Comparison of ENCODE assay signal across 8 mouse cellular contexts in the genomic region with DNA sequence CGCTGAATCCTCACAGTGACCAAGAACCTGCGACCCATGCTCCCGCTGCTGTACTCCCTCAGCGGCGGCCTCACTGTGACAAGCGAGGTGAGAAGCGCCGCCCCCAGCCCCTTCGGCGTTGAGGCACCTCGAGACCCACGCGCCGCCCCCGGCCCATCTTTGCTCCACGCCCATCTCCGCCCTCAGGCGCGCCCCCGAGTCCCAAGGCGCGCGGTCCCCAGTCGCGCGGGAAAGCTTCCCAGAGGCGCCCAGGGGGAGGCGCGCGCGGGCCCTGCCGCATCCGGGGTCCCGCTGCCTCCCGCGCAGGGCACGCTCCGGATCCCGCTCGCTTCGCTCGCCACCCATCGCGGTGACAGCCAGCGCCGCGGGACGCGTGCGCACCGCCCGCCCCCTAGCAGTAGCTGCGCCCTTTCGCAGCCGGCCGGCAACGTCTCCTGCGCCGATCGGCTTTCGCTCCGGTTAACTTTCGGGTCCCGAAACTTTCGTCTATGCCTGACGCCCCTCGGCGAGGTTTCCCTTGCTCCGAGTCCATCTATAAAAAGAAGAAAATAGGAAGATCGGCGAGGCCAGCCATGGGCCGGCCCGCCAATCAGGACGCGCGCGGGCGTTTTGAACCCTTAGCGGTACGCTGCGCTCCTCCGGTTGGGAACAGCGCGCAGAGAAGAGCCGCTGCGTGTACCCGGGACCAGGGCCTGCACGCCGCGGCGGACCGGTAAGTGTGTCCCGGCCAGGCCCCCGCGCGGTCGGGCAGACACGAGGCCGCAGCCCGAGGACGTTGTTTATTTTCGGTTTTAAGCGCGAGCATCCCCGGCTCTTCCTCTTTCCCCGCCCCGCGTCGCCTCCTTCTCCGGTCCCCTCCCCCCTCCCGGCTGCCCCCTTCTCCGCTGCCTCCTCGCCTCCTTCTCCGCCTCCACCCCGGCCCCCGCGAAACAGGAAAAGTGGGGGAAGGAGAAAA. TPM values are rescaled to one million over a fixed set of nuclear protein-coding genes. Genes with fewer than 3 reads are reported as not detected.
A peak's percentile ranks its signal among the peaks of the same experiment; 100 is the strongest.
DNase-seq lines count a peak whose midpoint lies in the region; ATAC-seq and TF ChIP-seq lines count a peak whose summit lies in the region.

A gene (minus strand): TSS at position 168 of the 955 bp plus-strand sequence.

- intact Hi-C loops in heart, postnatal 36 days (cut with DNase I) = loop anchor here (5.0 kb wide), 3 partner anchors 152 to 233 kb away; no protein-coding TSS in a partner anchor

- in situ Hi-C loops in ES-E14 (cut with MboI; ENCODE audit: low sequenced_read_pairs in 2 of 2, unreplicated experiment in 2 of 2) = no loop called here

- H3K4me3 ChIP-seq in ES-E14 (ENCODE audit: insufficient read depth in 1 of 2, low read depth in 1 of 2, low read length in 2 of 2, poor library complexity in 1 of 2, severe bottlenecking in 1 of 2) = peak within 1 kb of the TSS; percentile 70 to 73
- peak within 1 kb of the TSS; percentile 69 for H3K4me3 ChIP-seq in forebrain, embryonic 16.5 days (replicated peaks; ENCODE audit: low read length)
- peak within 1 kb of the TSS; percentile 94 for H3K4me3 ChIP-seq in lung, adult 2 months (replicated peaks; ENCODE audit: extremely low read depth, low read depth, low read length)
- H3K4me3 ChIP-seq in neural tube, embryonic 15.5 days (replicated peaks) = peak within 1 kb of the TSS; percentile 51

- no peak for TF ChIP-seq CTCF in lung, adult 2 months (IDR thresholded peaks at IDR 0.05; ENCODE audit: insufficient read depth, low read length)

- peak; percentile 81 for DNase-seq in ES-E14 (ENCODE audit: low read depth, low spot score)
- DNase-seq in adrenal gland, postnatal 4 days (ENCODE audit: low spot score in 2 of 2) = peak; percentile 30 to 34
- DNase-seq in heart, postnatal 36 days = peak; percentile 63 to 79
- DNase-seq in kidney, postnatal 4 days = peak; percentile 77 to 87
- peak; percentile 54 for DNase-seq in lung, adult 2 months
- DNase-seq in thymus, postnatal 14 days = peak; percentile 50

- H3K9me3 ChIP-seq in ES-E14 (ENCODE audit: control insufficient read depth, insufficient read depth, low read depth, low read length) = no peaks in the 10 kb centered on the region
- no peaks in the 10 kb centered on the region for H3K9me3 ChIP-seq in forebrain, embryonic 16.5 days (ENCODE audit: control insufficient read depth, low read length)
- no peaks in the 10 kb centered on the region for H3K9me3 ChIP-seq in neural tube, embryonic 15.5 days (replicated peaks)

- peak within 1 kb of the TSS; percentile 74 for H3K4me2 ChIP-seq in forebrain, embryonic 16.5 days (ENCODE audit: low read length)
- H3K4me2 ChIP-seq in neural tube, embryonic 15.5 days = peak within 1 kb of the TSS; percentile 71

- no peak within 1 kb of the TSS for H3K27ac ChIP-seq in ES-E14 (ENCODE audit: insufficient read depth, low read depth, low read length, poor library complexity, severe bottlenecking)
- H3K27ac ChIP-seq in forebrain, embryonic 16.5 days (ENCODE audit: low read length) = no peak within 1 kb of the TSS
- no peak within 1 kb of the TSS for H3K27ac ChIP-seq in neural tube, embryonic 15.5 days (replicated peaks)

- H3K36me3 ChIP-seq in ES-E14 (ENCODE audit: control insufficient read depth, insufficient read depth, low read length, poor library complexity, severe bottlenecking) = no peaks in the 10 kb centered on the region
- H3K36me3 ChIP-seq in forebrain, embryonic 16.5 days (ENCODE audit: control insufficient read depth, insufficient read depth) = no peaks in the 10 kb centered on the region
- no peaks in the 10 kb centered on the region for H3K36me3 ChIP-seq in neural tube, embryonic 15.5 days

- H3K9ac ChIP-seq in ES-E14 (ENCODE audit: insufficient read depth, low read depth, low read length, poor library complexity, severe bottlenecking) = peak within 1 kb of the TSS; percentile 71
- peak within 1 kb of the TSS; percentile 45 for H3K9ac ChIP-seq in forebrain, embryonic 16.5 days (replicated peaks; ENCODE audit: low read depth, low read length)
- H3K9ac ChIP-seq in neural tube, embryonic 15.5 days (replicated peaks) = 0 out of 2 replicates have a peak within 1 kb of the TSS, but pooled peaks have one; percentile 21

- no peaks in the 10 kb centered on the region; a peak in 1 of 4 replicates for H3K4me1 ChIP-seq in ES-E14 (ENCODE audit: control insufficient read depth in 2 of 2, insufficient read depth in 2 of 2, low read length in 2 of 2, poor library complexity in 1 of 2)
- H3K4me1 ChIP-seq in forebrain, embryonic 16.5 days (replicated peaks; ENCODE audit: control insufficient read depth, insufficient read depth, low read length) = peaks cover 11% of the 10 kb centered on the region
- peaks cover 6% of the 10 kb centered on the region; the same call in 1 of the 2 replicates for H3K4me1 ChIP-seq in lung, adult 2 months (ENCODE audit: control insufficient read depth, insufficient read depth, low read length)
- H3K4me1 ChIP-seq in neural tube, embryonic 15.5 days = peaks cover 17% of the 10 kb centered on the region

- peak; percentile 93 for ATAC-seq in forebrain, embryonic 16.5 days
- ATAC-seq in neural tube, embryonic 15.5 days (ENCODE audit: low FRiP score) = peak; percentile 83

- WGBS in forebrain, embryonic 16.5 days = under 1% methylated on average over 108 of the region's 117 CpGs
- 1% methylated on average over 91 of the region's 117 CpGs for WGBS in lung, adult 2 months
- under 1% methylated on average over 117 of the region's 117 CpGs for WGBS in neural tube, embryonic 15.5 days

- peaks cover 83% of the 10 kb centered on the region for H3K27me3 ChIP-seq in forebrain, embryonic 16.5 days (replicated peaks; ENCODE audit: control insufficient read depth, insufficient read depth, low read length)
- H3K27me3 ChIP-seq in neural tube, embryonic 15.5 days (replicated peaks) = peaks cover 87% of the 10 kb centered on the region

- no peak for TF ChIP-seq POLR2A in lung, adult 2 months (IDR thresholded peaks at IDR 0.05; ENCODE audit: borderline replicate concordance, extremely low read depth, low read depth, low read length)

TF ChIP-seq in ES-E14, 5 proteins besides CTCF, POLR2A, EP300 and RAD21:
- TF ChIP-seq ZC3H11A (IDR thresholded peaks at IDR 0.05; ENCODE audit: borderline replicate concordance, low read depth, low read length) (no peak), CHD2 (IDR thresholded peaks at IDR 0.05; ENCODE audit: low read depth, low read length) (peak; percentile 67; the same call in 1 of the 2 replicates), ZNF384 (IDR thresholded peaks at IDR 0.05; ENCODE audit: low read depth, low read length) (no peak), MAFK (IDR thresholded peaks at IDR 0.05; ENCODE audit: insufficient read depth, low read depth, low read length) (no peak), HCFC1 (IDR thresholded peaks at IDR 0.05; ENCODE audit: borderline replicate concordance, insufficient read depth, low read length) (0 out of 2 replicates have a peak, but pooled peaks have one; percentile 29)

RNA-seq across cellular contexts. Expression of the gene that starts here (rescaled TPM):
- 26.9 and 53.4 TPM in 2 replicates for total RNA-seq in ES-E14 (2012; rRNA removed)
- 1 to 10 TPM in 1 of 2 experiments, under 1 TPM in 1; 0.67 to 1.2 TPM for total RNA-seq in adrenal gland, postnatal 4 days (2021)
- not detected in 2 replicates for polyA plus RNA-seq in forebrain, embryonic 16.5 days (2015; fragmentation: Nextera tagmentation; extraction: Ambion mirVana)
- not detected for total RNA-seq in heart, postnatal 36 days (2021)
- 5.1 and 12.3 TPM in 2 replicates for polyA plus RNA-seq in lung, adult 2 months (2012; rRNA removed)
- polyA plus RNA-seq in neural tube, embryonic 15.5 days (2015; fragmentation: Nextera tagmentation; extraction: Ambion mirVana) = not detected in 2 replicates

Comparison
In these comparisons a context has a peak if more than half of its experiments do, and no peak if none do; other contexts are left out.
1. RNA of the gene that starts here (total RNA-seq): 26.9 to 53.4 TPM in ES-E14; 0.67 to 1.2 TPM in adrenal gland, postnatal 4 days and not detected in heart, postnatal 36 days; every median in the first group is over 10 times any median in the second.
2. Peak in ATAC-seq, H3K4me3 ChIP-seq, H3K9ac ChIP-seq and H3K4me2 ChIP-seq in forebrain, embryonic 16.5 days; RNA of the gene not detected or under 1 TPM.
3. Peak in DNase-seq in heart, postnatal 36 days; RNA of the gene not detected or under 1 TPM.
4. Peak in ATAC-seq, H3K4me3 ChIP-seq, H3K9ac ChIP-seq and H3K4me2 ChIP-seq in neural tube, embryonic 15.5 days; RNA of the gene not detected or under 1 TPM.
5. DNase-seq: peak in every context shown above with its lines; median percentile 82 in kidney, postnatal 4 days; 81 in ES-E14; 71 in heart, postnatal 36 days; 54 in lung, adult 2 months; 50 in thymus, postnatal 14 days; 32 in adrenal gland, postnatal 4 days.
6. H3K9ac ChIP-seq: peak in every context shown above with its lines; median percentile 71 in ES-E14; 45 in forebrain, embryonic 16.5 days; 21 in neural tube, embryonic 15.5 days.
7. Peak in every context shown above with its lines, with median percentiles within 50 percentile points of each other: H3K4me3 ChIP-seq.